Mouse (Mus musculus) heart, adult 2 months (tissue): ENCODE measurements around the gene Ruvbl2.

Experiments used
- CTCF ChIP-seq: fragments of 200-600 bp; IDR thresholded peaks from 2 replicates; pipeline ENCODE4 v1.8.1; 2022; ENCODE audit warnings: antibody characterized with exemption, mild to moderate bottlenecking, moderate library complexity
- EP300 ChIP-seq: fragments of 200-500 bp; IDR thresholded peaks from 2 replicates; pipeline ENCODE4 v1.6.1; 2011; ENCODE audit warnings: low read depth, low read length, control low read depth; ENCODE audit not compliant: insufficient read depth
- POLR2A ChIP-seq: fragments of 200-500 bp; IDR thresholded peaks from 2 replicates; pipeline ENCODE4 v1.6.1; 2011; ENCODE audit warnings: mild to moderate bottlenecking, low read depth, low read length, control low read depth; ENCODE audit not compliant: insufficient read depth

DNA sequence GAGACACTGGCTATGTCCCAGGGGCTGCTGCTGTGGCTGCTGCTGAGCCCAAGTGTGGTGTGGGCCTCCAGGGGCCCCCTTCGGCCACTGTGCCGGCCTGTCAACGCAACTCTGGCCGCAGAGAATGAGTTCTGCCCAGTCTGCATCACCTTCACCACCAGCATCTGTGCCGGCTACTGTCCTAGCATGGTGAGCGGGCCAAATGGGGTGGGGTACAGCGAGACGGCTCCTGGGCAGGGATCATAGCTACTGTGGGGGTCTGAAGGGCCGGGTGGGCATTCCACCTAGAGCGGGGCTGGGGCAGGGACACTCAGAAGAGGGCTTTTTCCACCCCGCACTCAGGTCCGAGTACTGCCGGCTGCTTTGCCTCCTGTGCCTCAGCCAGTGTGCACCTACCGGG lies 16.7 kb downstream of the Ruvbl2 start:
- no peak for TF ChIP-seq CTCF
- TF ChIP-seq EP300: no peak
- TF ChIP-seq POLR2A: no peak
